Mouse (Mus musculus): ENCODE data around the gene Atoh8. TPM values are rescaled to one million over a fixed set of nuclear protein-coding genes. Genes with fewer than 3 reads are reported as not detected.

Atoh8 gene
- polyA plus RNA-seq, 1 experiment from 2014 or later = 7.3 TPM

DNA sequence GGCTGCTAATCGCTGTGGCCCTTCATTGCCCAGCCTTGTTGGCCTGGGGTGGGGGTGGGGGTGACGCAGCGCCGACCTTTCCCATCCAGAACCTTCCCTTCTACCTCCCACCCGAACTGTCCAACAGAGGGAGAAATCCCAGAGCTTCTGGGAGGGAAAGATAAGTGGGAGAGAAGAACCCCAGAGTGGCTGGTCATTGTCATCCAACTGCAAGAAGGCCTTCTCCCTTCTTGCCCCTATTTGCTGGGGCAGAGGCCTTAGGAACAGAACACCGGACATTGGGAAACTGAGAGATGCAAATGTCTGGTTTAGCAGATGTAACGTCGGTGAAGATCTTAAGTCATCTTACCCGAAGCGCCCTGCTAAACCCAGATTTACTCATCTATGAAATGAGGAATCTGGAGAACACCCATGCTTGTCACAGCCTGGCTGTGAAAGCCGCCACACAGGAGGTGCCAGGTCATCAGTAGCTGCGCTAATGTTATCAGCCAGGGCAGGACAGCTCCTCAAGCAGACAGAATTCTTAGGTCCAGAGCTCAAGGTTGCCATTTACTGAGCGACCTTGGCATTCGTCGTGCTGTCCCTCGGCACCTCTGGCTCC is 530 bp upstream of the Atoh8 start:
- WGBS = 20% methylated on average over 16 of the region's 16 CpGs

DNA sequence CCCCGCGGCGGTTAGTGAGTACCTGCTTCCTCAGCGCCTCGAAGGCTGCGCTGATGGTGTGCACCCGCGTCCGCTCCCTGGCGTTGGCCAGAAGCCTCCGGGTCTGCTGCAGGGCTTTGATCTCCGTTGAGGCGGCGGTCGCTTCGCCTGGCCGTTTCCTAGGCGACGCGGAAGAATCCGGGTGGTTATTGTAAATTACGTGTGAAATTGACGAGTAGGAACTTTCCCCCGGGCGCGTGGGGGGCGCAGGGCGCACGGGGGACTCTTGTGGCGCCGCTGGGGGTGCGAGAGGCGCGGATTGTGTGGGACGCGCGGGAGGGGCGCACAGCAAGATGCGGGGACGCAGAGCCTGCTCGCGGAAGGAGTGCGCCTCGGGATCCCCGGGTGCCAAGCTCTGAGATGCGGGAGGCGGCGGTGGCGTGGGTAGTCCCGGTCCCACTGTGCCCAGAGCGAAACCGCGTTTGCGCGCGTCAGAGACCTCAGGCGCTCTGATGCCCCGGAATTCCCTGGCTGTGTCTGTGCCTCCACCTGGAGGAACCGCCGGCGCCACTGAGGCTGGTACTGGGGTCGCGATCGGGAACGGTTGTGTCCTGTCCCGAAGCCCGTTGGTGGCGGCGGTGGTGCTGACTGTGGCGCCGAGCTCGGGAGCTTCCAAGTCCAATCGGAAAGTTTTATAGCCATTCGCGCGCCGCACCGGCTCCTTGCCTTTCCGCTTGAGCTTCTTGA is 842 bp downstream of the Atoh8 start:
- Histone ChIP-seq H3K27ac (no peak overlapping the region), H3K27me3 (replicated peaks) (peaks cover 92% of the 10 kb centered on the region), H3K4me3 (peak overlapping the region; percentile 50), H3K4me2 (replicated peaks) (peak overlapping the region; percentile 99), H3K4me1 (peaks cover 49% of the 10 kb centered on the region), H3K36me3 (no peaks in the 10 kb centered on the region), H3K9ac (peak overlapping the region; percentile 49), H3K9me3 (no peaks in the 10 kb centered on the region)
- peak; percentile 60 for ATAC-seq (ENCODE audit: low FRiP score, low read depth)
- WGBS = under 1% methylated on average over 79 of the region's 79 CpGs

More for the DNA sequence above, 530 bp upstream of the Atoh8 start:
- Histone ChIP-seq H3K9ac (no peak overlapping the region), H3K36me3 (no peaks in the 10 kb centered on the region), H3K4me2 (replicated peaks) (peak overlapping the region; percentile 99), H3K4me3 (peak overlapping the region; percentile 50), H3K4me1 (peaks cover 45% of the 10 kb centered on the region), H3K9me3 (no peaks in the 10 kb centered on the region), H3K27me3 (replicated peaks) (peaks cover 89% of the 10 kb centered on the region), H3K27ac (no peak overlapping the region)
- ATAC-seq (ENCODE audit: low FRiP score, low read depth) = no peak

DNA sequence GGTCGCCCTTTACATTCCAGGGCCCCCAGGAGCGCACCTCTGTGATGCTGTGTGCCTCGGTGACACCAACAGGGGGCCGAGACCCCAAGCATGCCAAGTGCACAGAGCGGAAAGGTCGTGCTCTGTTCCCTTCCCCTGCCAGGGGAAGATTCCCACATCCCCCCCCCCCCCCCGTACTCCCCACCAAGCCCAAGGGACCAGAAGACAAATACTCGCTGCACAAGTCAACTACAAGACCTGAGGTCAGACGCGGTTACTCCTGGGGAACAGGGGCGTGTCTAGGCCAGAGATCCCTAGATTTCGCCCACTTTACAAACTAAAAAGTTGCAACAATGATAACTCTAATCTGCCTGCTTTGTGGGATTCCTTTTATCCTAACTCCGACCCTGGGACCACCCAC is 1.4 kb downstream of the Atoh8 start:
- Histone ChIP-seq H3K27me3 (replicated peaks) (peaks cover 92% of the 10 kb centered on the region), H3K4me3 (peak overlapping the region; percentile 50), H3K4me1 (peaks cover 49% of the 10 kb centered on the region), H3K4me2 (replicated peaks) (peak overlapping the region; percentile 99), H3K9me3 (no peaks in the 10 kb centered on the region), H3K9ac (peak overlapping the region; percentile 49; the same call in 1 of the 2 replicates), H3K36me3 (no peaks in the 10 kb centered on the region), H3K27ac (no peak overlapping the region)
- under 1% methylated on average over 13 of the region's 13 CpGs for WGBS
- no peak for ATAC-seq (ENCODE audit: low FRiP score, low read depth)

DNA sequence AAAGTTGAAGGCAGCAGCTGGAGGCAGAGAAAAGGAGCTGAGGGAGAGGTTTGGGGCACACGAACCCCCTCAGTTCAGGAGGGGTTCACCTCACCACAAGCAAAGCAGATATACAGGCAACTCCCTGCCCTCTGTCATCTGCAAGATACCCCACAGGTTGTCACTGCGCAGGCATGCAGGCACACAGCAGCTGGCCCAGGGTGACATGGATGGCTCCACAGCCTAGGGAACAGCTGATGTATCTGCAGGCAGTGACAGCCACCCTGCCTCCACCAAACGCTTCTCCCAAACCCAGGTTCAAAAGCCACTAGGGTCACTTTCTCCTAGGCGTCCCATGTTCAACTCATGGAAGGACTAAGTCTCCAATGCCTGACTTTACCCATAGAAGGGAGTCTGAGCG is 2.5 kb downstream of the Atoh8 start:
- Histone ChIP-seq H3K4me2 (replicated peaks) (peak overlapping the region; percentile 99), H3K36me3 (no peaks in the 10 kb centered on the region), H3K9me3 (no peaks in the 10 kb centered on the region), H3K4me1 (peaks cover 49% of the 10 kb centered on the region), H3K27me3 (replicated peaks) (peaks cover 92% of the 10 kb centered on the region), H3K4me3 (peak overlapping the region; percentile 50; the same call in 1 of the 2 replicates), H3K9ac (no peak overlapping the region), H3K27ac (no peak overlapping the region)
- no peak for ATAC-seq (ENCODE audit: low FRiP score, low read depth)
- WGBS = 58% methylated on average over 5 of the region's 5 CpGs

DNA sequence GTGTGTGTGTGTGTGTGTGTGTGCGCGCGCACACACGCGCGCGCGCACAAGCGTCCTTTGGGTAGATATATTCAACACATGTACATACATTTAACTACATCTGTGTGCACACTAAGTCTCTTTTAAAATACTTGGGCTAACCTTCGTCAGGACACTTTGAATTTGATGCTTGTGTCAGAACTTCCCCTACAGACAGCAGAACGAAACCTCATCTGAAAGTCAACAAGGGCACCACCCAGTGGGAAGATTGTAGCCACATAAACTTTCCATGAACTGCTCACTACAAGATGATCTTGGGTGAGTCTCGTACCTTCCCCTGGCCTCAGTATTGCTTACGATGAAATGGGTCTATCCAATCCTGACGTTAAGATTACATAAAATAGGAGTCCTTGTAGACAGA is 3.0 kb downstream of the Atoh8 start:
- peak overlapping the region; percentile 99 for H3K4me2 ChIP-seq (replicated peaks)
- no peak for ATAC-seq (ENCODE audit: low FRiP score, low read depth)
- H3K9me3 ChIP-seq = no peaks in the 10 kb centered on the region
- peaks cover 49% of the 10 kb centered on the region for H3K4me1 ChIP-seq
- 88% methylated on average over 14 of the region's 14 CpGs for WGBS
- H3K4me3 ChIP-seq = 0 out of 2 replicates have a peak overlapping the region, but pooled peaks have one; percentile 50
- H3K27ac ChIP-seq = no peak overlapping the region
- peaks cover 93% of the 10 kb centered on the region for H3K27me3 ChIP-seq (replicated peaks)
- H3K9ac ChIP-seq = no peak overlapping the region
- no peaks in the 10 kb centered on the region for H3K36me3 ChIP-seq

DNA sequence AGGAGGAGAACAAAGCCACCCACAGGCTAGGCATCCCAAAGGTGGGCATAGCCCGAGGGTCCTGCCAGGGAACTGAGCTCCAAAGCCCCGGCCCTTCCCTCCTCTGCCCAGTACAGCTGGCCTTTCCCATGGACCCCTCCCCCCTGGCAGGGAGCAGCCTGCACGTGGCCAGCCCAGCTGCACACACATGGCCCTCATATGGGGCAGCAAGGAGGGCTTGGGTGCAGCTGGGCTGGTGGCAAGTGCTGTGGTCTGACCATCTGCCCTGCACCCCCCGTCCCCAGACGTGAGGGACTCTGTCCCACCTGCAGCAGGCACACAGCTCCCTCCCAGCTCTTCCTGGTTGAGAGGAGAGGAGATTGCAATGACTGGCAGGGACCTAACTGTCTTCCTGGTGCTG is 4.5 kb downstream of the Atoh8 start:
- peak; percentile 51 for ATAC-seq (ENCODE audit: low FRiP score, low read depth)
- no peak overlapping the region for H3K27ac ChIP-seq
- H3K9ac ChIP-seq = no peak overlapping the region
- peaks cover 40% of the 10 kb centered on the region for H3K4me1 ChIP-seq
- H3K9me3 ChIP-seq = no peaks in the 10 kb centered on the region
- H3K27me3 ChIP-seq (replicated peaks) = peaks cover 96% of the 10 kb centered on the region
- no peak overlapping the region for H3K4me3 ChIP-seq
- no peaks in the 10 kb centered on the region for H3K36me3 ChIP-seq
- WGBS = 13% methylated on average over 5 of the region's 5 CpGs
- H3K4me2 ChIP-seq (replicated peaks) = peak overlapping the region; percentile 30

DNA sequence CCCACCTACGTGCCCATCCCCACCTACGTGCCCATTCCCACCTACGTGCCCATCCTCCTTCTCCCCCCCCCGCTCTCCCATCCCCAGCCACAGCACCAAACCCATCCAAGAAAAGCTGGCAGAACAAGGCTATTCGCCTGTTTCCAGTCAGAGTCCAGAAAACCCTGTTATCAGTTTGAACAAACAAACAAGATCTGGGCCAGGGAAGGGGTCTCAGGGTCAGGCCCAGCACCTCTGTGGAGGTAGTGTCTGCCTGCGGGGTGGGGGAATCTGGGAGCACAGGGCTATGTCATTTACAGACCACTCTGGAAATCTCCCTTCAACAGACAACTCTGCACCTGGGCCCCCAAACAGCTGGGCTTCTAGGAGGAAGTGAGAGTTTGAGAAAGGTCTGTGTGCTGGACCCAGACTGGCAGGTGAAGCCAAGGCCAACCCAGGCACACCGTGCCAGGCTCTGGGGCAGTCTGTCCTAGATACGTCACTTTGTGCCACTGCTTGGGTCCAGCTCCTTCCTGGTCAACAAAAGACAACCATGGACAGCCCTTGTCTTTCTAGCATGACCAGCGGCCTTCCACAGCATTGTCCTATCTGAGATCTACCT is 7.6 kb downstream of the Atoh8 start:
- Histone ChIP-seq H3K27ac (no peak overlapping the region), H3K4me1 (peaks cover 18% of the 10 kb centered on the region), H3K36me3 (no peaks in the 10 kb centered on the region), H3K9me3 (no peaks in the 10 kb centered on the region), H3K4me2 (replicated peaks) (no peak overlapping the region), H3K27me3 (replicated peaks) (peaks cover 90% of the 10 kb centered on the region), H3K9ac (no peak overlapping the region), H3K4me3 (no peak overlapping the region)
- no peak for ATAC-seq (ENCODE audit: low FRiP score, low read depth)
- WGBS = 95% methylated on average over 9 of the region's 9 CpGs

DNA sequence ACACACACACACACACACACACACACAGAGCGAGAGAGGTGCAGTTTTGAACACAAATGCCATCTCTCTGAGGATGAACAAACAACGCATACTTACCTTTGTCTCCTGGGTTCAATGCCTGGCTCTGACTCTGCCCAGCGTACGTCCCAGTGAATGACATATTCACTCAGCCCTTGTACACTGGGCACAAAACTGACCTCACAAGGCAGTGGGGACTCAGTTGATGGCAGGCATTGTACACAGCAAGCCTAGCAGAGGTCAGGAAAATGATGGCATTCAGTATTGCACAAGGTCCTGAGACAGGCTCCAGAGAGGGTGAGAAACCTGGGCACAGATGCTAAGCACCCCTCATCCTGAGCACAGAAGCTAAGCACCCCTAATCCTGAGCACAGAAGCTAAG is 8.4 kb downstream of the Atoh8 start:
- no peak overlapping the region for H3K27ac ChIP-seq

DNA sequence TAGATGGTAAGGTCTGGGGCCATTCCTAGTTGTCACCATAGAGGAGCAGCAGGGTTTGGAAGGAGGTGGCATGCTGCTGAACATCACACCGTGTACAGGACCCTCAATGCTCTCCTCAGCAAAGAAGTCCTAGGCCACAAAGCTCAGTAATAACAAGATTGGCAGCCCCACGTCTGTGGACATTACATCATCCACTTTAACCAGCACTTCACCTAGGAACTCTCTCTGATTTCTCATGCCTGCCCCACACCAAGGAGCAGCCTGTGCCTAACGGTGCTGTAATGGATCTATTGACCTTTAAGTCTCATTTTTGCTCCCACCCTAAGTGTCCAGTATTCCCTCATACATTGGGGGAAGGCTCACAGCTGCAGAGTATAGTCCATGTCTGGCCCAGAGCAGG is 9.7 kb downstream of the Atoh8 start:
- H3K27me3 ChIP-seq (replicated peaks) = peaks cover 83% of the 10 kb centered on the region
- H3K36me3 ChIP-seq = no peaks in the 10 kb centered on the region
- no peak for ATAC-seq (ENCODE audit: low FRiP score, low read depth)
- H3K9me3 ChIP-seq = no peaks in the 10 kb centered on the region
- peaks cover 22% of the 10 kb centered on the region for H3K4me1 ChIP-seq
- H3K27ac ChIP-seq = no peak overlapping the region
- no peak overlapping the region for H3K4me2 ChIP-seq (replicated peaks)
- H3K4me3 ChIP-seq = no peak overlapping the region
- 75% methylated on average over 3 of the region's 3 CpGs for WGBS
- no peak overlapping the region for H3K9ac ChIP-seq

More for the DNA sequence above, 8.4 kb downstream of the Atoh8 start:
- H3K4me1 ChIP-seq = peaks cover 25% of the 10 kb centered on the region
- WGBS = 91% methylated on average over 4 of the region's 4 CpGs
- H3K4me3 ChIP-seq = no peak overlapping the region
- no peak for ATAC-seq (ENCODE audit: low FRiP score, low read depth)
- no peaks in the 10 kb centered on the region for H3K9me3 ChIP-seq
- peaks cover 83% of the 10 kb centered on the region for H3K27me3 ChIP-seq (replicated peaks)
- no peak overlapping the region for H3K9ac ChIP-seq
- no peaks in the 10 kb centered on the region for H3K36me3 ChIP-seq
- H3K4me2 ChIP-seq (replicated peaks) = no peak overlapping the region

DNA sequence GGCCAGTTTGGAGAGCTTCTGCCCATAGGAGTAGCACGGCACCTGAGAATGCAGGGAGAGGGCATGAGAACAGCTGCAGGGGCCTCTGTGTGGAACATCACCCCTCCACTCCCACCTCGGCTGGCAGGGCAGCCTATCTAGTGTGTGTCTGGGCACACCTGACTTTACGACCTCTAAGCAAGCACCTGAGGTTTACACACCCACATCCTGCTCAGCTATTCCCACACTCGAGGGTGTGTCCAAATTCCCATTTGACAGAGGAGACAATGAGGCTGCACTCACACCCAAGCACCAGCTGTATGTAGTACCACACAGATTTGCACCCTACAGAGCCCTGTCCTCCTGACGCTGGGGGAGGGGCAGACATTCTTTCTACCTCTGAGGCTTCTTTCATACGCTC is 11.5 kb downstream of the Atoh8 start:
- Histone ChIP-seq H3K27ac (no peak overlapping the region), H3K9ac (no peak overlapping the region), H3K4me2 (replicated peaks) (no peak overlapping the region), H3K9me3 (no peaks in the 10 kb centered on the region), H3K4me3 (no peak overlapping the region), H3K36me3 (no peaks in the 10 kb centered on the region), H3K27me3 (replicated peaks) (peaks cover 80% of the 10 kb centered on the region), H3K4me1 (peaks cover 34% of the 10 kb centered on the region)
- no peak for ATAC-seq (ENCODE audit: low FRiP score, low read depth)
- WGBS = 56% methylated on average over 6 of the region's 6 CpGs

DNA sequence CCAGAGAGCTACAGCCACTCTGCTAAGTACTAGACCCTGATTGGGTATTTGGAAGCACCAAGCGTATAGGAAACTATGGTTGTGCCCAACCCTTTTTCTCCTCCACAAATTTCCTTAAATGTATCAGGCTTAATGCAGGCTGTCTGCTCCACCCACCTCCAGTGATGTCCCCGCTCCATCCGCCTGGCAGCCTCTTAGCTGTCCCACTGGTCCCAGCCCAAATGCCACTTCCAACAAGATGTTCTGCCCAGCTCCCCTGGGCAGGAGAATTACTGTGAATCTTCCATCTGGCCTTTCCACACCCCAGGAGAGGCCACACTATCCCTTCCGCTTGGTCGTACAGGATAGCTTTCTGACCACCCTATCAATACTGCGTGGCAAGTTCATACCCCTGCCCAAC is 12.5 kb downstream of the Atoh8 start:
- no peak overlapping the region for H3K4me3 ChIP-seq
- no peaks in the 10 kb centered on the region for H3K36me3 ChIP-seq
- 45% methylated on average over 6 of the region's 6 CpGs for WGBS
- H3K4me2 ChIP-seq (replicated peaks) = peak overlapping the region; percentile 36; the same call in 1 of the 2 replicates
- peaks cover 44% of the 10 kb centered on the region for H3K4me1 ChIP-seq
- no peaks in the 10 kb centered on the region for H3K9me3 ChIP-seq
- no peak overlapping the region for H3K27ac ChIP-seq
- H3K27me3 ChIP-seq (replicated peaks) = peaks cover 74% of the 10 kb centered on the region
- ATAC-seq (ENCODE audit: low FRiP score, low read depth) = no peak
- no peak overlapping the region for H3K9ac ChIP-seq

DNA sequence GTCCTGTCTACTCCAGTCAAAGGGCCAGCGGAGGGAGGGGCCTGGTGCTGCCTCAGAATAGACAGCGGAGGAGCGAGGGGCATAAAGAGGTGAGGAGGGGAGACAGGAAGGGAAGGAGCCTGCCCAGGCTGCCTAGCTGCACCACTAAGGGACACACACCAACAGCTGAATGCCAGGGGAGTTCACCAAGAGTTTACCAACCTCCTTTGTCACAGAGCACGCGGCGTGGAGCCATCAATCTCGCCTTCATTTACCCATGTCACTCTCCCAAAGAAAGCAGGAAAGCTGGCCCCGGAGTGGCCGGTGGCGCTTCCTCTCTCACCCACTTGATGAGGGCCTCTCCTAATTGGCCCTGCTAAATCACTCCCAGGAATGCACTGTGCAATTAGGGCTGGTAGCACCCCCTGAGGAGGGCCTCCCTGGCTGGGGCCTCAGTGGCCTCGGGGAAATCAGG is 13.1 kb downstream of the Atoh8 start:
- Histone ChIP-seq H3K27ac (no peak overlapping the region), H3K4me1 (peaks cover 49% of the 10 kb centered on the region), H3K4me2 (replicated peaks) (peak overlapping the region; percentile 36), H3K9me3 (no peaks in the 10 kb centered on the region), H3K36me3 (no peaks in the 10 kb centered on the region), H3K27me3 (replicated peaks) (peaks cover 68% of the 10 kb centered on the region), H3K4me3 (no peak overlapping the region), H3K9ac (no peak overlapping the region)
- 1% methylated on average over 11 of the region's 11 CpGs for WGBS
- ATAC-seq (ENCODE audit: low FRiP score, low read depth) = peak; percentile 86
